Mouse (Mus musculus) ovary, adult 18-20 months (tissue): ENCODE results near the gene Fkbp5.

ENCODE experiments used
- DNase-seq: peaks from one replicate; pipeline ENCODE4 v3.0.0; 2022; ENCODE audit warnings: low spot score, mixed read lengths

Fkbp5 gene

DNA sequence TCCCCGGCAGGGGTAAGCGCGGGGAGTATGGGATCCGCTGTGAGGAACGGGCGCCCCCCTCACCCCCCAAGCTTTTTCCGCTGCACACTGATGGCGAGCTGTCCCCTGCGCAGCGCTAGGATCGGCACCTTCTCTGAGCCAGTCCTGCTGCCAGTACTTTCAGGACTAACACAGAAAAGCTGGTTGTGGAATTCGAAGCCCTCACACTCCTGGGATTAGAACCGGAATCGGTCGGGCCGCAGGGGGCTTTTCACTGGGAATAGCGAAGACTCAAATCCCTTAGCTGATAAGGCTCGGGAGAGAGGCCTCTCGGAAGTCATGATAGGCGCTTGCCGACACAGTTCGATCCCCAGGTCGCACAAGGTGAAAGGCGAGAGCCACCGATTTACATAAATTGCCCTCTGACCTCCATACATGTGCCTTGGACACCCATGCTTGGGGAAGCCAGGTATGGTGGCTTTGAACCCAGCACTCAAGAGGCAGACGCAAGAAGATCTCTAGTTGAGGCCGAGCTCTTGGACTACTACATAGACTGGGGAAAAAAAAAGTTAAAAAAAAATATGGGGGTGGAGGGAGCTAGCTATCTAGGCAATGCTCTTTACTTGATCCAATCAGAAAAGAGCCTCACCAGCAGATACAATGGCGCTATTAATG lies 6.2 kb upstream of the Fkbp5 start:
- DNase-seq = no peak

DNA sequence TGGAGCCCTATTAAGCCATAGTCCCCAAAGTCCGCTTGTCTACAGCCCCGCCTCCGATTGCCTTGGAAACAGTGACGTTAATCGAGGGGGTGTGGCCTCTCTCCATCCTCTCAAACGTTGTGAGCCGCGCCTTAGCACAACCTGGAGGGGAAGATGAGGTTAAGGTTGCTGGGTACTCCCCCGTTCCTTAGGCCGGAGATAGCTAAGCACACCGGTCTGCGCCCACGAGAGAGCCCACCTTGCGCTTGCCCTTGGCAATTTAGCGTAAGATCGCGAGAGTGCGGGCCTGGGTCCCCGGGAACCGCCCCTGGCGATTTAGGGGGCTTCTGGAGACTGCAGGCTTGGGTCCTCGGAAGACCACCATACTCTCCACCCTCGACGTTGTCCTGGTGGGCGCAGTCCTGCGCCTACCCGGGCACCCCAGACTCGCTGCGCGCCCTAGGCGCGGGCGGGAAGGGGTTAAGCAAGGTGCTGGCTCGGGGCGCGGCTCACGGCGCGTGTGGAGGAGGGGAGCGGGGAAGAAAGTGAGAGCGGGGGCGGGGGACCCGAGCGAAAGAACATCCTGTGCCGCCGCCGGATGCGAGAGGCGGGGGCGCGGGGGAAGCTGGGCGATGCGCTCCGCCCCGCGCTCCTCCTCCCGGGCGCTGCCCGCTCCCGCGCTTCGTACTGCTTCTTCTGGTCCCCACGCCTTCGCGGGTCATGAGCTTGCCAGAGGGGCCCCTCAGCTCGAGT lies 5.5 kb upstream of the Fkbp5 start:
- peak; percentile 83 for DNase-seq

DNA sequence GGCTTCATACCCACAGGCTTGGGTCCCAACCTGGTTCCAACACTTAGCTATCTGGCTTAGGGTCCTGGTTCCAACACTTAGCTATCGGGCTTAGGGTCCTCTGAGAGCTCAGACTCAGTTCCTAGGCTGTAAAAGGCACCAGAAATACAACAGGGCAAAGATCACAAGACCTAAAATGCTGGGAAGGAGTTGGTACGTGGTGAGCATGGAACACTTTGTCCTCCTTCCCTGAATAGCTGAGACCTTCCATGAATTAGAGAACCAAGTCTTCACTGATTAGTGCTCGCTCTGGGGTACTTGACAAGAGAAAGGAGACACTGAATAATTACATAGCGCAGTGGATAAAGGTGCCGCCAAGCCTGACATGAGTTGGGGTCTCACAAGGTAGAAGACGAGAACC lies 4.6 kb upstream of the Fkbp5 start:
- no peak for DNase-seq

DNA sequence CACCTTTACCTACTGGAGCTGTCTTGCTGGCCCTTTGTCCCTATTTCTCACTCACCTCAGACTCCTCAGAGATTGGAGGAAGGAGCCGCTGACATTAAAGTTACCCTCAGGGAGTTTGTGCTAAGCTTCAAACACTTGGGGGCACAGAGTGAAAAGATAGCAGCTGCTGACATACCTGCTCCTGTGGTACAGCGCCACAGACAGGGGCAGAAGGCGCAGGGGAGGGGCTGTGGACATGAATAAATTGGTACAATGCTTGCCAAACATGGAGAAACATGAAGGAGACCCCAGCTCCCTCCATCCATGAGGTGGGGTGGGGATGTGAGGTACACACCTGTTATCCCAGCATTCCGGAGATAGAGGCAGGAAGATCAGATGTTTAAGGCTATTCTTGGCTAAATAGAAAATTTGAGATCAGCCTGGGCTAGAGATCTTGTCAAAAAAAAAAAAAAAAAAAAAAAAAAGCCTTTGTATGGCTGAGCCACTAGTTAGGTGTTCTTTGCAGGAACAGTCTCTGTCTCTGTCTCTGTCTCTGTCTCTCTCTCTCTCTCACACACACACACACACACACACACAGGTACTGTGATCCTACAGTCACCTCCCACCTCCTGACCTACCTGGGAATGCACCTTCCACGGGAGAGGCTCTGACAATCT lies 3.9 kb upstream of the Fkbp5 start:
- DNase-seq = no peak

DNA sequence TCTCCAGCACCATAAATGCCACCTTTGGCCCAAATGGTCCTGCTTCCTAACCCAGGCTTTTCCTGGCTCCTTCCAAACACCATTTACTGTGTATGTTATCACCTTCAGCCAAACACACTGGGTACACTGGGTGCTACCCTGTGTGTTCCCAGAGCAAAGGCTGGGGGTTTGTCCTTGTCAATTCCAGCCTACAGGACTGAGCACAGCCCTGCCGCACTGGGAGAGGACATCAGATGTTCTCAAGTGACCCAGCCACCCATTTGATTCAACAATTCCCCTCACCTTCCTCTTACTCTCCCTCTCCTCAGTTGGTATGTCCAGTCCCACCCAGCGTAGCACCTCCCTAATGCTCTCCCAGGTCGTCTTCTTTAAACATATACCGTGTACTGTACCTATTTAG lies 3.2 kb upstream of the Fkbp5 start:
- no peak for DNase-seq

DNA sequence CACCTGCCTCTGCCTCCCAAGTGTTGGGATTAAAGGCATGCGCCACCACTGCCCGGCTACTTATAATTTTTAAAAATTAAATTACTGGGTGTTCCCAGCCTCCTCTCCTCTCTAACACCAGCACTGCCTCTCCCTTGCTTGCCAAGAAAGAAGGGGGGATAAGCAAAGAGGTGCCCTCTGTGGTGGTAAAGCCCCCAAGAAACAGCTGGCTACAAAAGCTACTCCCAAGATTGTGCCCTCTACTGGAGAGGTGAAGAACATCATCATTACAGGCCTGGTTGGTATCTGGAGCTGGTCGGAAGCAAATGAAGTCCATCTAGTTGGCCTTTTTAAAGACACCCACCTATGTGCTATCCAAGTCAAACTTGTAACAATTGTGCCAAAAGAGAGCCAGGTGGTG lies 2.5 kb upstream of the Fkbp5 start:
- DNase-seq = no peak

DNA sequence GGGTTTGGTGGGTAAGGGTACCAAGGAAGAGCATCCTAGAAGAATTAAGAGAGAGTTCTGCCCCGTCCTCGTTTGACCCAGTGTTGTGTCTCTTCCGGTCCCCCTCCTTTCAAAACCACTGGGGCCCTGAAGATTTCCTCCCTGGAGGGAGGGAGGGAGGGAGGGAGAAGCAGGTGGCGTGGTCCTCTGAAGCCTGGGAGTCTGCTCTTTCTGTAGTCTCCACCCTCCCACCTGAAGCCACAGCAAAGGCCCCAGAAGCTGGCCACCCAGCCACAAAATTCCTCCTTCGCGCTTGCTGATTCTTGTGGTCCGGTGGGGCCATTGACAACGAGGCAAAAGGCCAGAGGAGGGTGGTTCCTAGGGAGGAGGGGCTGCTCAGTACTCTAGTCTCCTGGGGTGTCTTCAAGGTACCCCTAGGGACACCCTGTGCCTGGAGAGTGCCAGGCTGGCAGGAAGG lies 1.3 kb upstream of the Fkbp5 start:
- no peak for DNase-seq

DNA sequence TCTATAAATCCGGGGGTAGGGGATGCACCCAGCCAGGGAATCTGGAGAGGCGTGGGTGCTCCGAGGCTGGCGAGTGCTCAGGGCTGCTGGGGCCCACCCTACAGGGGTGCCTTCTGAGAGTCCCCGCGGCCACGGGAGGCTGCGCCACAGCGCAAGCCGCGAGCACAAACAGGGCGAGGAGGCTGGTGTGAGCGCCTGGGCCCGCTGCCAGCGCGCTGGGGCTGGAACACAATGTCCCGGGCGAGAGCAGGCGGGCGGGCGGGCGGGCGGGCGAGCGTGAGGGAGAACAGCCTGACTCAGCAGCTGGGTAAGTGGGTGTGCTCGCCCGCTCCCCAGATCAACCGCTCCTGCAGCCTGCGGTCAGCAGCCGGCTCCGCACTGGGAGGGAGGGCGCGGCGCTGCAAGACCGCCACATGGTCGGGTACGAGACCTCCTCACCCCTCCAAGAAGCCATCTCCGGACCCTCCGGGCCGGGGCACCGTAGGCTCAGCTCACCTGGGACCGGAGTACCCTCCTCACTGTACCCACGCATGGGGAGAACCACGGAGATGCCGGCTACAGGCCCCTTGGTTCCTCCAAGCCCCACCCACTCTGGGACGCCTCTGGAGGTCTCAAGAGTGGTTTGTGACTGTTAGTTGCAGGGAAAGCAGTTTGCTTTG lies 758 bp upstream of the Fkbp5 start:
- DNase-seq = peak; percentile 91

DNA sequence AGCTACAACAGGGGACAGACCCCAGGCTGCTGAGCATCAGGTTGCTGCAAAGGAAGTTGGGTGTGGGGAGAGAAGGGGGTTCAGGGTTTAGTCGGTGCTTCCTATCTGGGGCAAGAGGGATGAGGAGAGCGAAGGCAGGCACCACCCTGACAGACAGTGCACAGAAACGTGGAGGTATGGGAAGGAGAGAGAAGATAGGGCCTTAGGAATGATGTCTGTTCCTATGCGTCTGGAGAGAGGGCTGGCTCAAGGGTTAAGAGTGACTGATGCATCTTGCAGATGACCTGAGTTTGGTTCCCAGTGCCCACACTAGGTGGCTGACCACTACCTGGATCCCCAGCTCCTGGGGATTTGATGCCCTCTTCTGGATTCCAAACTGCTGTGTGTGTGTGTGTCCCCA lies 446 bp downstream of the Fkbp5 start:
- DNase-seq = no peak

DNA sequence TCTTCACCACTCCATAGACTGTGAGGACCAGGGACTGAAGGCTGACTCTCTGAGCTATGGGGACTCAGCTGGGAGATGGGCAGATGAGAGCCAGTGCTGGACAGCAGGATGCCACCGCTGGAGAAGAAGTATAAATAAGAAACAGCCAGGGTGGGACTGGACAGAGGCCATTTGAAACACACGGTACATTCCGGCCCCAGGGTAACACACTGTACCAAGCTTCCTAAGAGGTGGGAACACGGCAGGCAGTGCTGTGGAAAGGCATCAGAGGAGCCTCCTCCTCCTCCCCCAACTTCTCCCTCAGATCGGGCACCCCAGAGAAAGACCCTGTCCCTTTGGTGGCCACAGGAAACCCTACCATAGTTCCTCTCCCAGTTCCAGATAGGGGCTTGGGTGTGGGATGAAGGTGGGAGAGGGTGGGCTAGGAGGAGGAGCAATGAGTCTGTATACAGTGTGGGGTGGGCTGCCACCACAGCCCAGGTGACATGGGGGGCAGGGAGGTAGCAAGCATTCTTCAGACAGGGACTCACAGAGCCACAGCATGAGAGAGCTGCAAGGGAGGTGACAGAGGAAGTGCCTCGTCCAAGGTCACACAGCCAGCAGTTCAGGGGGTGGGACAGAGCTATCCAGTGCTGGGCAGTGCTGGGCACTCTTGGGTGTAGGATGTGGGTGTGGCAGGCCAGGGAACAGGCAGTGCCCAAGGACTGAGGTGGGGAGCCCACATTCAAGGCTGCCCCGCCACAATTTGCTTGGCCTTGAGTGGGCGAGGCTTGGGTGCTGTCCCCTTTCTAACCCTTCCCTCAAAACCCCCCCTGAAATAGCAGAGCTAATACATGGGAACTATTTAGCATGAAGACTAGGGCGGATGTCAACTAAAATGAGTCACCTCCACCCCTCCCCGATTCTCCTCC lies 1.6 kb downstream of the Fkbp5 start:
- peak; percentile 90 for DNase-seq

DNA sequence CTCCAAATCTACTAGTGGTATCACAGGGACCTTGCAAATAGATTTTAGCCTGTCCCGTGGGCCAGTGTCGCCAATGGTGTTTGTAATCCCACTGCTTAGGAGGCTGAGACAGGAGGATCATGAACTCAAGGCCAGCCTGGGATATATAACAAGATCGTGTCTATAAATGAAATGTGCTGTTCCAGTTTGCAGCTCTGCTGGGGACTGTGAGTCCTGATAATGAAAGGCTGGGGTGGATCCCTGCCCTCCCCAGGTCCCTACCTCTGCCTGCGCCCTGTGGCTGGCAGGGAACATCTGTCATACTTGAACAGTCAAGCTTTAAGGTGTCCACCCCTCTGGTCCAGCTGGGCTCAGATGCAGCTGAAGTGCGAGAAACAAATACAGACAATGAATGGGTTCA lies 2.8 kb downstream of the Fkbp5 start:
- DNase-seq = no peak

DNA sequence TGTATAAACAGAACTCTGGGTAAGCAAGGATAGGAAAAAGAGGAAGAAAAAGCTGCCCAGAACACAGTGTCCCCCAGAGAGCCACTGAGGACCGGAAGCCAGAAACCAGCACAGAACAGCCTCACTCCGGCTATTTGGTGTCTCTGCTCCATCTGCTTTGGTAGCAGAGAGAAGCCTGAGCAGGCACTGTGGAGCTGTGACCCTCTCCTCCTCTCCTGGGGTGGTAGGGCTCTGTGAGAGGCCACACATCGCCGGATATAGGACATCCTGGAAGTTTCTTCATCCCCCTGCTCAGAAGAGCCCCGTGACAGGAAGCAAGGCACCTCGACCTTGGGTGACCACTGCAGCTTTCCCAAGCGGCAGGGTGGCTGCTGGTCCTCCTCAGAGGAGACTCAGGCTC lies 3.5 kb downstream of the Fkbp5 start:
- DNase-seq = no peak

DNA sequence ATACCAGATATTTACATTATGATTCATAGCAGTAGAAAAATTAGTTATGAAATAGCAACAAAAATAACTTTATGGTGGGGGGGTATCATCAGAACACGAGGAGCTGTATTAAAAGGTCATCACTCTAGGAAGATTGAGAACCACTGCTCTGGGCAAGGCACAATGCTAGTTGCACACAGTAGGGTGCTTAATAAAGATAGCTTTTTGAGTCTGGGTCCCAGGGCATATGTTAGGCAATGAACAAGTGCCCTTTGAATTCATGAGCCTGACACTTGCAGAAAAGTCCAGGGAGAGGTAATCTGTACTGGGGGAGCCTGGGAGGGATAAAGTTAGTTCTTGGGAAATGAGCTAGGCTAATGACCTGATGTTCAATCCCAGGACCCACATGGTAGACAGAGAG lies 4.0 kb downstream of the Fkbp5 start:
- no peak for DNase-seq

DNA sequence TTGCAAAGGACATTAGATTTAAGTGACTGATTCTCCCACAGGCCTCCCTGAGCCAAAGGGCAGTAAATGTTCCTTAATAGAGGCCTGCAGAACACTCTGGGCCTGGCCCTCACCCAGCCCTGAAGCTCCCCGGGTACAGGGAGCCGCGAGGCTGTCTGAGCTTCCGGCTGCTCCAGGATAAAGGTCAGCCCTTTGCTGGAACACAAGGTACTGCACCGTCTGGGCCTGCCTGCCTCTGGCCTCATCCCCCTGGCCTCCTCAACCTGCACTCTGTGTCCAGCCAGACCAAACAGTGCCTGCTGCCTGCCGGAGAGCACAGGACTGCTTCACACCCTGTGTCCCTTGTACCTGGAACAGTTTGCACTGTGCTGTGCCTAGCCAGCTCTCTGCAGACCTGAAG lies 4.6 kb downstream of the Fkbp5 start:
- DNase-seq = peak; percentile 65

DNA sequence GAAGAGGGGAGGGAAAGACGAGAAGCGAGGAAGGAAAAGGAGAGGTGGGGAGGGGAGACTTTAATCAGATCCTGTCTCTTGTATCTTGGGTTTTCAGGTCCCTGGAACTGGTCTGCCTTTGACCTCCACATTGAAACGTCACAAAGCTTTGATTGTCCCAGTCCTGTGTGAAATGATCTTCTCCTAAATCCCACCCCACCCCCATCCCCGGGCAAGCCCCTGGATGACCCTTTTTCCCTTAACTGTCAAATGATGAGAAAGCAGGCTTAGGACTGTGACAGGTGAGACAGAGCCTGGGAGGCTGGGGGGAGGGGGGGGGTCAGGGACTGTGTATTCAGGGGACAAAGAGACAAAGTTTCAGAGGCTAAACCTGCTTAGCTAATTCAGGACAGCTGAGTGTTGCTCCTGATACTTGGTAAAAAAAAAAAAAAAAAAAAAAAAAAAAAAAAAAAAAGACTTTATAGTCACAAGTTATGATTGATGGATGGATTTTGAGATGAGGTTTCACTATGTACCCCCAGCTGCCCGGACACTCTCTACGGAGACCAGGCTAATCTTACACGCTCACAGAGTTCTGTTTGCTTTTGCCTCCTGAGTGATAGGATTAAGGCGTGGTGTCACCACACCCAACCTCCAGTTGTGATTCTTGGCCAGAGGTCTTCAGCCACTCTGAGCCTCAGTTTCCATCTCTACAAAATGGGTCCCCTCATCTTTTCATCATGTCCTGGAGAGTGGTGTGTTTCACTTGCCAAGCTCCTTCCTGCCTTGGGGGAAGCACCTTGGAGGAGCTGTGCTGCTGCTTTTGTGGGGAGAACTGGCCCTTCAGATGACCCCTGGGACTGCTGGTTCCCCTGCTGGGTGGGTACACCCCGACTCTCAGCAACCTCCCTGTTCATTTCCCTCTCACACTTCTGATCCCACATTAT lies 5.4 kb downstream of the Fkbp5 start:
- DNase-seq = no peak

DNA sequence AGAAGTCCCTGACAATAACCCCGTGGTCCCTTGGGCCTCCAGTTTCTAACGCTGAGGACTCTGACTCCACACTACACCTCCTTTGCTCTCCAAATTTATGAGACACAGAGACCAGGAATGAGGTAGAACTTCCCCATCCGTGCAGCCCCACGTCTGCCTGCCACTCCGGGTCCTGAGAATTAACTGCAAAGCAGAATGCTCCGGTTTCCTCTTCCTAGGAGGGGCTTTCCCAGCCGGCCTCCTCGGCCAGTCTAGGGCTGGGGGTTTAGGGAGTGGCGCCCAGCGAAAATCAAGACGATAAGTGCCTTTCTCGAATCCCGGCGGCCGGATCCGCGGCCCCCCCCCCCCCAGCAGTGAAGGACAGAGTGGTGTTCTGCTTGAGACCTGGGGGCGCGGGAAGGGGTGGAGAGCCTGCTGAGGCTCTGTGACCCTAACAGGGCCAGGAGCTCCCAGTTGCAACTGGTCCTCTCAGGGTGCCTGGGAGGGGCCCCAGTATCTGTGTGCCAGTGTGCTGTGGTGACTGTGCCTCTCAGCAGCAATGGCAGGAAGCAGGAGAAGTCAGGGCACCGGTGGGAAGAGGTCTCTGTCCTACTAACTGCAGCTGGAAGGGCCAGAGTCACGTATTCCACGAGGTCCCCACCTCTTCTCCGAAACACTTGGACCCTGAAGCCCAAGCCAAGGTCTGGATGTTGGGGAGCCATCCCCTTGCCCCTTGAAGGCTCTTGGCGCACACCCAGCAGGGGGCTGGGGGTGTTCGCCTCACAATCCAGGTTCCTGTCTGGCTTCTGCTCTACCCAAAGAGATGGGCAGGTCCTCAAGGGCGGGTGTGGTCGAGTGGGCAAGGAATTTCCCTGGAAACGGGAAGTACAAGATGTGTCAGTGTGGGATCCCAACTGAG lies 6.6 kb downstream of the Fkbp5 start:
- DNase-seq = no peak

DNA sequence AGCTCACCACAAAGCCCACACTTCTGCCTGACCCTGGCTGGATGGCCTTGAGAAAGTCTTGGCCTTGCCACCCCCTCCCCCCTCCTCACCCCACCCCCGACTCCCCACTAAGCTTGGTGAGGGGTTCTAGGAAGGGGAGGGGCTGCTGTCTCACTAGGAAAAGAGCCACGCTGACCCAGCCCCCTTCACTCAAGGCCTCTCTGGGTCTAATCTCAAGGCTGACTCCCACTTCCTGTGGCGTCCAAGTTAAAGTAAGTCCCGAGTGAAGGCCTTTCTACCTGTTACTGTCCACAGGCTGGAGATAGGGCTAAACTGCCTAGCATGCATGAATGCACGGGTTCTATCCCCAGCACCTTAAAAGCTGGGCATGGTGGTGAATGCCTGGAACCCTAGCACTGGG lies 9.8 kb downstream of the Fkbp5 start:
- peak; percentile 80 for DNase-seq

DNA sequence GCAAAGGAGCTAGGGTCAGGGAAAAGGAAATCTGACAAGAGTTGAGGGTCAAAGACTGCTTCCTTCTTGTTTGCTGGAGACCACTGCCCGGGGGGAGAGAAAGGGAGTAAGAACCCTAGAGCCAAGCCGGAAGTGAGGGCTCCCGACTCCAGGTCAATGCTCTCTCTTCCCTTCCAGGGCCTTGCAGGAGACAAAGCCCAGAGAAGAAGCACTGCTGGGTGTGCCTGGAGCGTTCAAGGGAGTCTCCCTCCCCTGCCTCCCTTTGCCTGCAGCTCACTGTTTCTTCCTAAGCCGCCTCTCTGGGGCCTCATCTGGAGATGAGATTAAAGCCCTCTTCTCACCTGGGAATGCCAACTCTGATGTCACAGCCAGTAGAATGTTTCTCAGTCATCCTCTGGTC lies 10.4 kb downstream of the Fkbp5 start:
- no peak for DNase-seq

DNA sequence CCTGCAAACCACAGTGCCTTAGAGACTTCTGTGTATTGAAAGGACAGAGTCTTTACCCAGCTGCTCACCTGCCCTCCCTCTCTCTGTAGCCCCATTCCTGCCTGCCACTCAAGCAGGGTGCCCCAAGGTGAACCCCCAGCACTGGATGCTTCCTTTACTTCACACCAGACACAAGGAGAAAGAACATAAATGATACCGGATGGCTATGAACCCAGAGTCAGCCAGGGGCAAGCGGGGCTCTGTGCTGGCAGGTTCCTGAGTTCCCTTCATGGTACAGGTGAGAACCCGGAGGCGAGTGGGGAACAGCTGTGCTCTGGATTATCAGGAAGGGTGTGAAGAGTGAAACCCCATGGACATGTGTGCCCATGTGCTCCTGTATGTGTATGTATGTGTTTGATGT lies 11.7 kb downstream of the Fkbp5 start:
- DNase-seq = no peak

DNA sequence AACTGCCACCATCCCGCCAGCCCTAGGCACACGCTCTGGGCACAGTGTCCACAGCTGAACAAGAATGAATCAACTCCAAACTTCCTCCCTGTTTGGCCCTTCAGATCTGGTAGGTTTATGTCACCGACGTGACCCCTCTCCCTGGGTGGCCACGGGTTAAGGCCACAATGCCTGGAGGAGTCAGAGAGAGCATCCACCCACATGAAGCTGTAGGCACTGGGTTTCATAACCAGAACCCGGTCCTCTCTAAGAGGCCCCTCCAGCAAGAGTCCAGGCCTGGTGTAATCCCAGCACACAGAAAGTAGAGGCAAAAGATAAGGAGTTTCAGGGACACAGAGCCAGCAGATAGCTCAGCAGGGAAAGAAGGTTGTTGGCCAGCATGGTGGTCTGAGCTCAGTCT lies 13.1 kb downstream of the Fkbp5 start:
- no peak for DNase-seq
